Mouse (Mus musculus): ENCODE measurements around the gene Aptx.
A peak's percentile ranks its signal among the peaks of the same experiment; 100 is the strongest.

The Aptx gene

GRCm38 (mm10) chr4:40702797-40703709 lies at the start of gene Aptx:
Gene Aptx (minus strand): TSS chr4:40703194.
- DNase-seq (ENCODE audit: low read depth, low spot score) = peak; percentile 94

GRCm38 (mm10) chr4:40735351-40735750 lies 32.4 kb upstream of the Aptx start:
- no peak for DNase-seq (ENCODE audit: low read depth, low spot score)

- no peak for DNase-seq (ENCODE audit: low read depth, low spot score)
Measured at GRCm38 (mm10) chr4:40731262-40731661, 28.3 kb upstream of the Aptx start.

- DNase-seq (ENCODE audit: low read depth, low spot score) = no peak
Measured at GRCm38 (mm10) chr4:40727247-40727646, 24.3 kb upstream of the Aptx start.

GRCm38 (mm10) chr4:40725554-40725953 lies 22.6 kb upstream of the Aptx start:
- DNase-seq (ENCODE audit: low read depth, low spot score) = no peak

- DNase-seq (ENCODE audit: low read depth, low spot score) = no peak
Measured at GRCm38 (mm10) chr4:40725141-40725540, 22.1 kb upstream of the Aptx start.

GRCm38 (mm10) chr4:40722687-40723460 lies 19.9 kb upstream of the Aptx start:
- peak; percentile 56 for DNase-seq (ENCODE audit: low read depth, low spot score)

- DNase-seq (ENCODE audit: low read depth, low spot score) = peak; percentile 93
Measured at GRCm38 (mm10) chr4:40722011-40722666, 19.1 kb upstream of the Aptx start, which contains the start of gene Dnaja1. Gene Dnaja1 (plus strand): TSS chr4:40722150.

GRCm38 (mm10) chr4:40720910-40721309 lies 17.9 kb upstream of the Aptx start:
- DNase-seq (ENCODE audit: low read depth, low spot score) = no peak

- DNase-seq (ENCODE audit: low read depth, low spot score) = no peak
Measured at GRCm38 (mm10) chr4:40717141-40717540, 14.1 kb upstream of the Aptx start.

GRCm38 (mm10) chr4:40703710-40704275 lies 799 bp upstream of the Aptx start:
- DNase-seq (ENCODE audit: low read depth, low spot score) = no peak

- no peak for DNase-seq (ENCODE audit: low read depth, low spot score)
Measured at GRCm38 (mm10) chr4:40701796-40702195, 1.2 kb downstream of the Aptx start.

- no peak for DNase-seq (ENCODE audit: low read depth, low spot score)
Measured at GRCm38 (mm10) chr4:40700216-40700615, 2.8 kb downstream of the Aptx start.

- no peak for DNase-seq (ENCODE audit: low read depth, low spot score)
Measured at GRCm38 (mm10) chr4:40697059-40697458, 5.9 kb downstream of the Aptx start.

- no peak for DNase-seq (ENCODE audit: low read depth, low spot score)
Measured at GRCm38 (mm10) chr4:40691100-40691499, 11.9 kb downstream of the Aptx start.

- no peak for DNase-seq (ENCODE audit: low read depth, low spot score)
Measured at GRCm38 (mm10) chr4:40683306-40683705, 19.7 kb downstream of the Aptx start.

- no peak for DNase-seq (ENCODE audit: low read depth, low spot score)
Measured at GRCm38 (mm10) chr4:40682359-40682758, 20.6 kb downstream of the Aptx start.

- DNase-seq (ENCODE audit: low read depth, low spot score) = peak; percentile 53
Measured at GRCm38 (mm10) chr4:40681908-40682307, 21.1 kb downstream of the Aptx start.

- no peak for DNase-seq (ENCODE audit: low read depth, low spot score)
Measured at GRCm38 (mm10) chr4:40680250-40680860, 22.6 kb downstream of the Aptx start.

- peak; percentile 24 for DNase-seq (ENCODE audit: low read depth, low spot score)
Measured at GRCm38 (mm10) chr4:40677132-40677531, 25.9 kb downstream of the Aptx start.

- DNase-seq (ENCODE audit: low read depth, low spot score) = no peak
Measured at GRCm38 (mm10) chr4:40676338-40676737, 26.7 kb downstream of the Aptx start.

Measured in telencephalon, adult 2 months (tissue).